Mouse (Mus musculus): Measurements from ENCODE around the gene Myo18a. TPM values are rescaled to one million over a fixed set of nuclear protein-coding genes. Genes with fewer than 3 reads are reported as not detected.

Gene Myo18a
- polyA plus RNA-seq, 1 experiment: 57.0 TPM

GRCm38 (mm10) chr11:77874685-77875231, 111.7 kb downstream of the Myo18a start:
- H3K27me3 ChIP-seq (ENCODE audit: control insufficient read depth, insufficient read depth, insufficient read length): peaks cover 23% of the 10 kb centered on the region
- no peak overlapping the region for H3K4me3 ChIP-seq (ENCODE audit: insufficient read depth, poor library complexity, severe bottlenecking)
- no peaks in the 10 kb centered on the region for H3K79me2 ChIP-seq (ENCODE audit: control insufficient read depth, insufficient read depth)

GRCm38 (mm10) chr11:77875269-77875668, 112.2 kb downstream of the Myo18a start:
- Histone ChIP-seq H3ac (ENCODE audit: control insufficient read depth, insufficient read length, low read depth) (no peak overlapping the region), H3K79me3 (ENCODE audit: low read depth) (no peaks in the 10 kb centered on the region), H3K27me3 (ENCODE audit: control insufficient read depth, insufficient read depth, insufficient read length) (peaks cover 28% of the 10 kb centered on the region), H3K36me3 (ENCODE audit: control insufficient read depth, insufficient read depth) (no peaks in the 10 kb centered on the region), H3K4me3 (ENCODE audit: insufficient read depth, poor library complexity, severe bottlenecking) (no peak overlapping the region), H3K79me2 (ENCODE audit: control insufficient read depth, insufficient read depth) (no peaks in the 10 kb centered on the region)
- TF ChIP-seq CEBPB (IDR thresholded peaks at IDR 0.05; ENCODE audit: low read depth) (no peak), MYOG (IDR thresholded peaks at IDR 0.05; ENCODE audit: control insufficient read depth, extremely low read depth, insufficient read length) (no peak), MYOD1 (IDR thresholded peaks at IDR 0.05; ENCODE audit: control insufficient read depth, insufficient read length, low read depth) (no peak), MAX (IDR thresholded peaks at IDR 0.05) (no peak), USF1 (IDR thresholded peaks at IDR 0.05; ENCODE audit: low read depth) (no peak), CTCF (IDR thresholded peaks at IDR 0.05; ENCODE audit: control insufficient read depth, insufficient read depth, insufficient read length) (no peak), FOSL1 (IDR thresholded peaks at IDR 0.05; ENCODE audit: insufficient read depth, low read length, poor library complexity, severe bottlenecking) (no peak)

More at GRCm38 (mm10) chr11:77874685-77875231, 111.7 kb downstream of the Myo18a start:
- TF ChIP-seq MYOD1 (IDR thresholded peaks at IDR 0.05; ENCODE audit: control insufficient read depth, insufficient read length, low read depth) (no peak), FOSL1 (IDR thresholded peaks at IDR 0.05; ENCODE audit: insufficient read depth, low read length, poor library complexity, severe bottlenecking) (no peak), USF1 (IDR thresholded peaks at IDR 0.05; ENCODE audit: low read depth) (no peak), CEBPB (IDR thresholded peaks at IDR 0.05; ENCODE audit: low read depth) (no peak)
- no peaks in the 10 kb centered on the region for H3K79me3 ChIP-seq (ENCODE audit: low read depth)
- H3K36me3 ChIP-seq (ENCODE audit: control insufficient read depth, insufficient read depth): no peaks in the 10 kb centered on the region
- no peak overlapping the region for H3ac ChIP-seq (ENCODE audit: control insufficient read depth, insufficient read length, low read depth)

DNA sequence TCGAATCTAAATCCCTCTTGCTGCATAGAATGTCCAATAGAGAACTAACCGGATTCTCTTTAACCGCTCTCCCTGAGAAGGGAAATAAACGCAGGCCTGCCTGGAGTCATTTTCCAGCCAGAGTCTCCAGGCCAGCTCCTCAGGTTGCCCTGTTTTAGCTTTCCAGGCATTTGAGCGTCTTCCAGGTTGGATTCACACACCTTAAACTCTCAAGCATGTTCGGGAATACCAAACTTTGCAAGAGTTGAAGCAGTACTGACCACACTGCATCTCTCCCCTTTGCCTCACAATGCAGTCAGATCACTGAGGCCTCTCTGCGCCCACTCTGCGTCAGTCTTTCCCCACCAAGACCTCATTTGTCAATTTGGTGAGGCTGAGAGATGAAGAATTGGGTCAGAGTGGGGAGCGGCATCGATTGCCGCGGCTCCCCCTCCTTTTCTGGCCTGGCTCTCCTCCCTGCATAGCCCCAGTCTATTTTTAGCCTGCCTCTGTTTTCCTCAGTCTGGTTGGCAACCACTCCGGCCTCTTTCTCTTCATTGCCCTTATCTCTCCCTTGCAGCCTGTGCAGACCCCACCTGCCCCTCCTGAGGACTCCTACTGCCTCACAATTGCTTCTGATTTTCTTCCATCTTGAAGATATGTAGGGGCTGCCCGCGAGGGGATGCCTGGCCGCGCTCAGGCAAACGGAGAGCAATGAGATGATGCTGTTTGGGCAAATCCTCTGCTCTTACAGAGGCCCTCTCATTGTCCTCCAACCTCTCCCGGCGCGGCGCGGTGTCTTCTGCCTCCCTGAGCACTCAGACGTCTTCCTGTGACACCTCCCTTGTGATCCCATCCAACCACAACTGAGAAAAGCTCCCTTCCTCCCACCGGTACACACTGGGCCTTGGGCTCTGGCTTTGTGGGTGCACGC, 113.1 kb downstream of the Myo18a start:
- Histone ChIP-seq H3ac (ENCODE audit: control insufficient read depth, insufficient read length, low read depth) (no peak overlapping the region), H3K4me3 (ENCODE audit: insufficient read depth, poor library complexity, severe bottlenecking) (no peak overlapping the region), H3K79me3 (ENCODE audit: low read depth) (no peaks in the 10 kb centered on the region), H3K79me2 (ENCODE audit: control insufficient read depth, insufficient read depth) (no peaks in the 10 kb centered on the region), H3K36me3 (ENCODE audit: control insufficient read depth, insufficient read depth) (no peaks in the 10 kb centered on the region), H3K27me3 (ENCODE audit: control insufficient read depth, insufficient read depth, insufficient read length) (peaks cover 34% of the 10 kb centered on the region)
- TF ChIP-seq MAX (IDR thresholded peaks at IDR 0.05): no peak
- no peak for TF ChIP-seq CEBPB (IDR thresholded peaks at IDR 0.05; ENCODE audit: low read depth)
- TF ChIP-seq FOSL1 (IDR thresholded peaks at IDR 0.05; ENCODE audit: insufficient read depth, low read length, poor library complexity, severe bottlenecking): no peak
- no peak for TF ChIP-seq USF1 (IDR thresholded peaks at IDR 0.05; ENCODE audit: low read depth)
- TF ChIP-seq CTCF (IDR thresholded peaks at IDR 0.05; ENCODE audit: control insufficient read depth, insufficient read depth, insufficient read length): no peak
- no peak for TF ChIP-seq MYOD1 (IDR thresholded peaks at IDR 0.05; ENCODE audit: control insufficient read depth, insufficient read length, low read depth)
- no peak for TF ChIP-seq MYOG (IDR thresholded peaks at IDR 0.05; ENCODE audit: control insufficient read depth, extremely low read depth, insufficient read length)

DNA sequence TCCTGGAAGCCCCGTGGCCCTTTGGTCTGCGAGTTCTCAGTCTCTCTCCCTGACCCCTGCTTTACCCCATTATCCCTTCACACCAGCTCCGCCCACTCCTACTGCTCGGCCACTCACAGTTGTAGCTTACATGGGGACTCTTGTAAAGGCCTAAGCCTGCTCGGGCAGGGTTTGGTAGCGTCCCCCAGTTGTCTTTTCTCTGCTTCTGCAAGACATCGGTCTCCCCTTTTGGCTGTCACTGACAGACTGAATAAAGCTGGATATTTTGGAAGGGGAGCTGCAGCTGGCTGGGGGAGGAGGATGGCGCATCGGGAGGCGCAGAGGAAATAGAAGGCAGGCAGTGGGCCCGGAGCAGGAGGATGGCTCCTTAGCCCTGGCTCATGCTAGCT, 113.7 kb downstream of the Myo18a start:
- H3ac ChIP-seq (ENCODE audit: control insufficient read depth, insufficient read length, low read depth): no peak overlapping the region
- H3K79me2 ChIP-seq (ENCODE audit: control insufficient read depth, insufficient read depth): no peaks in the 10 kb centered on the region
- H3K27me3 ChIP-seq (ENCODE audit: control insufficient read depth, insufficient read depth, insufficient read length): peaks cover 40% of the 10 kb centered on the region
- H3K79me3 ChIP-seq (ENCODE audit: low read depth): no peaks in the 10 kb centered on the region
- TF ChIP-seq FOSL1 (IDR thresholded peaks at IDR 0.05; ENCODE audit: insufficient read depth, low read length, poor library complexity, severe bottlenecking): no peak
- no peak for TF ChIP-seq MAX (IDR thresholded peaks at IDR 0.05)
- no peak for TF ChIP-seq CTCF (IDR thresholded peaks at IDR 0.05; ENCODE audit: control insufficient read depth, insufficient read depth, insufficient read length)
- no peak for TF ChIP-seq MYOD1 (IDR thresholded peaks at IDR 0.05; ENCODE audit: control insufficient read depth, insufficient read length, low read depth)
- TF ChIP-seq USF1 (IDR thresholded peaks at IDR 0.05; ENCODE audit: low read depth): no peak
- TF ChIP-seq MYOG (IDR thresholded peaks at IDR 0.05; ENCODE audit: control insufficient read depth, extremely low read depth, insufficient read length): no peak
- TF ChIP-seq CEBPB (IDR thresholded peaks at IDR 0.05; ENCODE audit: low read depth): no peak
- H3K36me3 ChIP-seq (ENCODE audit: control insufficient read depth, insufficient read depth): no peaks in the 10 kb centered on the region
- no peak overlapping the region for H3K4me3 ChIP-seq (ENCODE audit: insufficient read depth, poor library complexity, severe bottlenecking)

- Histone ChIP-seq H3ac (ENCODE audit: control insufficient read depth, insufficient read length, low read depth) (no peak overlapping the region), H3K36me3 (ENCODE audit: control insufficient read depth, insufficient read depth) (no peaks in the 10 kb centered on the region), H3K79me3 (ENCODE audit: low read depth) (no peaks in the 10 kb centered on the region), H3K27me3 (ENCODE audit: control insufficient read depth, insufficient read depth, insufficient read length) (peaks cover 49% of the 10 kb centered on the region), H3K4me3 (ENCODE audit: insufficient read depth, poor library complexity, severe bottlenecking) (no peak overlapping the region), H3K79me2 (ENCODE audit: control insufficient read depth, insufficient read depth) (no peaks in the 10 kb centered on the region)
- TF ChIP-seq FOSL1 (IDR thresholded peaks at IDR 0.05; ENCODE audit: insufficient read depth, low read length, poor library complexity, severe bottlenecking) (no peak), MYOG (IDR thresholded peaks at IDR 0.05; ENCODE audit: control insufficient read depth, extremely low read depth, insufficient read length) (no peak), MYOD1 (IDR thresholded peaks at IDR 0.05; ENCODE audit: control insufficient read depth, insufficient read length, low read depth) (no peak), MAX (IDR thresholded peaks at IDR 0.05) (no peak), USF1 (IDR thresholded peaks at IDR 0.05; ENCODE audit: low read depth) (no peak), CTCF (IDR thresholded peaks at IDR 0.05; ENCODE audit: control insufficient read depth, insufficient read depth, insufficient read length) (no peak), CEBPB (IDR thresholded peaks at IDR 0.05; ENCODE audit: low read depth) (no peak)
Observed at GRCm38 (mm10) chr11:77884524-77885245, 121.6 kb downstream of the Myo18a start.
